Mouse (Mus musculus): ENCODE measurements around the gene Smco2.

Gene Smco2

DNA sequence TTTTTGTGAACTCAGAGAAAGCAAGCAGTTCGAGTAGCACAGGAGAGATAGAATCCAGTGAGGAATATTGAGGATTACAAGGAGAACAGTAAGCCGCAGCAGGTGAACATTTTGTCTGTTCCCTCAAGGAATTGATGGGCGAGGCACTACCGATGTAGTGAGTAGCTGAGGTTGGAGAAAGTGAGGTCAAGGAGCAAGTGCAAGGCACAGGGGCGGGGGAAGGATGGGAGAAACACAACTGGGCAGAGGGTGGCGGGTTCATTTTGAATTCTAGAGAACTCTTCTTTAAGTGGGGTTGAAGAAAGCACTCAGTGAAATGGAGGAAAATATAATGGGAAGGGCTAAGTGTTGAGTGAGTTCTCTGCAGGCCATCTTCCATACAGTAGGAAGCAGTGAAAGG lies 48.8 kb downstream of the Smco2 start:
- peak in 1 of 2 experiments; percentile 4 for DNase-seq (ENCODE audit: inconsistent age in 2 of 2, low spot score in 1 of 2)

DNA sequence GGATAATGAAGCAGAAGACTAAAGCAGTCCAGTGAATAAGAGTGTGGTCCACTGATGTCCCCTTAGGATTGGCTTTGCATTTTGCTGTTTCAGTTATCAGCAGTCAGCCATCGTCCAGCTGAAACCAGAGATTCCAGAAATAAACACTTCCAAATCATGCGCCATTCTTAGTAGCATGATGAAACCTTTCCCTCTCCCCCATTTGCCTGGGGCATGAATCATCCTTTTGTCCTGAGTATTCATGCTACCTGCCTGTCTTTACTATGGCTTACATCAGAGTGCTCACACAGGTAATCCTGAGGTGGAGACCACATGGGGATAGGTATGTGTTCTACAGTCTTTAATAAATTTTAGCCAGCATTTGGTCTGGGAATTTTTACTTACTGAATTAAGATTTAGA lies 49.7 kb downstream of the Smco2 start:
- no peak for DNase-seq (ENCODE audit: inconsistent age in 2 of 2, low spot score in 1 of 2)

DNA sequence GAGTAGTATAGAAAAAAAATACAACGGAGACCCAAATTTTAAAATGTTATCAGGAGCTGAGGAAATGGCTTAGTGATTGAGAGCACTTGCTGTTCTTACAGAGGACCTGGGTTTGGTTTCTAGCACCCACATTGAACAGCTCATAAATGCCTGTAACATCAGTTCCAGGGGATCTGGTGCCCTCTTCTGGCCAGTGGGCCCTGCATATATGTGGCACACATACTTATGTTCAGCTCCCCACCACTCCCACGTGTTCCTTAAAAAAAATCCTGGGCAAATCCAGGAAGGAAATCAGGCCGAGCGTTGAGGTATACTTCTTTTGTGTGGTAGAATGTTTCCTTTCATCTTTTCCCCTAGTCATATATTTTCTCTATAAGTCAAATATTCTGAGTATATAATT lies 52.0 kb downstream of the Smco2 start:
- no peak for DNase-seq (ENCODE audit: inconsistent age in 2 of 2, low spot score in 1 of 2)

GRCm38 (mm10) chr6:146903632-146904031 lies 53.7 kb downstream of the Smco2 start:
- no peak for DNase-seq (ENCODE audit: inconsistent age in 2 of 2, low spot score in 1 of 2)

DNA sequence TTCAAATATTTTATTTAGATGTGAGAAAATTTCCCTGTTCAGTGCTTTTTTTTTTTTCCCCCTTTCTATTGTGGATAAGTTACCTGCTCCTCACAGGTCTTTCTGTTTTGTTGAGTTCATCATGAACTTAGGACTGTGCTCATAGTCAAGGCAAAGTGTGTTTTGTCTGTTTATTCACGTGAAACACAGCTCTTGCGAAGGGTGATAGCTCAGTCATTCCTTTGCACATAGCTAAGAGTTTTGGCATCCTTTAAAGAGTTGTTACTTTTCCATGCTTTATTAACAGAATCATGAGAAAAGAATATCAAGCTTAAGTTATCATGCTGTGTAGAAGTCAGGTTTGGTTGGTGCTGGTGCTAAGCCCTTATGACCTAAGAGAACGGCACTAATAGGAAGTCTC lies 54.8 kb downstream of the Smco2 start:
- no peak for DNase-seq (ENCODE audit: inconsistent age in 2 of 2, low spot score in 1 of 2)

- no peak for DNase-seq (ENCODE audit: inconsistent age in 2 of 2, low spot score in 1 of 2)
These were observed 56.3 kb downstream of the Smco2 start for GRCm38 (mm10) chr6:146906000-146906786.

- DNase-seq (ENCODE audit: inconsistent age in 2 of 2, low spot score in 1 of 2) = no peak
These were observed 57.3 kb downstream of the Smco2 start for GRCm38 (mm10) chr6:146907061-146907794.

DNA sequence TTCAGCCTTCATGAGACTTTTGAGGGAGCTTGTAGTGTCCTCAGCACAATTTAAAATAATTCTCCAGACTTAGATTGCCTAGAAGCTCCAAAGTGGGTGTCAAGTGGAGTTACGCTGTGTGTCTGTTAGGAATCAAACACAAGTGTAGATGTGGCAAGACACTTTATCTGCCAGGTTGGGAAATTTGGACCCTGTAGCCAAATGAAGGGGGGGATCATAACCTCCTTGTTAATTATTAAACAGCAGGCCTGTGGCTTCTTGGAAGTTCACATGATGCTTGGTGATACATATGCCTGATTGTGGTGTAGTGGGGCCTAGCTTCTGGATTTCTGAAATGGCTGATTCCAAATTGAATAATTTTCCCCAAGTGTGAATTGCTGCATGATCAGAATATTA lies 57.9 kb downstream of the Smco2 start:
- DNase-seq (ENCODE audit: inconsistent age in 2 of 2, low spot score in 1 of 2) = no peak

GRCm38 (mm10) chr6:146908801-146909200 lies 58.9 kb downstream of the Smco2 start:
- DNase-seq (ENCODE audit: inconsistent age in 2 of 2, low spot score in 1 of 2) = no peak

GRCm38 (mm10) chr6:146909725-146910489 lies 60.0 kb downstream of the Smco2 start:
- DNase-seq (ENCODE audit: inconsistent age in 2 of 2, low spot score in 1 of 2) = peak; percentile 50 to 77

- DNase-seq (ENCODE audit: inconsistent age in 2 of 2, low spot score in 1 of 2) = no peak
These were observed 60.9 kb downstream of the Smco2 start for GRCm38 (mm10) chr6:146910801-146911200.

- DNase-seq (ENCODE audit: inconsistent age in 2 of 2, low spot score in 1 of 2) = peak; percentile 51 to 80
These were observed 63.1 kb downstream of the Smco2 start for GRCm38 (mm10) chr6:146912835-146913488.

DNA sequence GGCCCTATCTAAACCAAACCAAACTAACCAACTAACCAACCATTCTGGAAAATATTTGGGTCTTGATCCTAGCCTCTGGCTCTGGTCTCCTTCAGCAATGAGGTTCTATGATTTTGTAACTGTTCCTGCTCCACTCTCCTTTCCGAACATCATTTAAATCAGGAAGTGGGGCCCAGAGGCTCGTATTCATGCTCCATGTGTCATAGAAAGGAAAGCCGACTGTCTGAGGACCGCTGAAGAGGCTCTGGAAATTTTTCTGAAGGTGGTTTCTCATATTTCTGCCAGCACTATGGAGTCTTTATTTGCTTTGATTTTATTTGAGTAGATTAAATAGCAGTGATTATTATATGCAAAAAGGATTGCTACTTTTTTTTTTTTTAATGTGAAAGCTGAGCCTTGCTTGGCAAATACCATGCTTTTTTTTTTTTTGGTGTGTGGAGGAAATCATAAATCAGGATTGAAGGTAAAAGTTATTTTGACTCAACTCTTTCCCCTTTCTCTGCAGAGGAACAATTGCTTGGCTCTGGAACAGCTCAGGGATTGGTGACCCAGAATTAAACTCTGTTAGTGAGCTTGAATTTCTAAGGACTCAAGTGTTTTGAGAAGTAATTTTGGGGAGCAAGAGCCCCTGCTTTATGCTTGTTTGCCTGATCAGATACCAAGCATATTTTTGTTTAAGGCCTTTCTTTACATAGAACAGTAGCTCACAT lies 63.7 kb downstream of the Smco2 start:
- peak in 1 of 2 experiments; percentile 72 for DNase-seq (ENCODE audit: inconsistent age in 2 of 2, low spot score in 1 of 2)

- no peak for DNase-seq (ENCODE audit: inconsistent age in 2 of 2, low spot score in 1 of 2)
These were observed 65.9 kb downstream of the Smco2 start for GRCm38 (mm10) chr6:146915808-146916207.

DNA sequence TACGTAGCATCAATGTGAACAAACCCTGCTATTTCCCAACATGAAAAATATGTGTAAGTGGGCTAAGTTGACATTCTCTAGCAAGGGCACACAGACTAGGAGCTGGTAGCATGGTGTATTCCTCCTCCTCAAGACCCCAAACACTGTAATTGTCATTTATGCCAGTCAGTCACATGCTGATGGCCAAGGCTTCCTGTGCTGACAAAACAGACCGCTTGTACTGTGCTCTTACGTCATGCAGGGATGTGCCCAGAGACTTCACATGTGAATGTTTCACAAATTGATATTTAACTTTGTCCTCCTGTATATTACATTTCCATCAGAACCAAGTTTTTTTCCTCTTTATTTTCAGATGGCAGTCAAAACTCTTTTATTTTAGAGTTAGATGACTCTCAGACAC lies 67.5 kb downstream of the Smco2 start:
- no peak for DNase-seq (ENCODE audit: inconsistent age in 2 of 2, low spot score in 1 of 2)

DNA sequence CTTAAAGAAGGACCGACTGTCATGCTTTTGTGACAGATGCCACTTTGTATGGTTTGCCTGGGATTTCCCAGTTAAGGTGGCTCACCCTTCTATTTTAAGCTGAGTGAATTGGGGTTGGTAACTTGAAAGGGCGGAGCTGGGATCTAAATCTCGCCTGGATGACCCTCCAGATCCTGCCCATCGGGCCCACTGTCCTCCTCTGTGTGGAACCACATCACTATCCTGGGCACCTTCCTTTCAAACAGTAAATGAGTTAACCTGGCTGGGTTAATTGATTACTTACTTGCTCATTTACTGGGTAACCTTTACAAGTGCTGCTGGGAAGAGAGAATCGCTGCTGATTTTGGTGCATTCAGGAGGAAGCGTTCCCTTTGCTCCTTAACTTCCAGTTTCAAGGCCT lies 68.4 kb downstream of the Smco2 start:
- no peak for DNase-seq (ENCODE audit: inconsistent age in 2 of 2, low spot score in 1 of 2)
